Mouse (Mus musculus): ENCODE data around the gene Spns1. TPM values are rescaled to one million over a fixed set of nuclear protein-coding genes. Genes with fewer than 3 reads are reported as not detected.
"Not testable (repeated sequence)": the region's sequence is repeated elsewhere in the genome, so short reads cannot be mapped to it uniquely, and the experiment has no call there.

The Spns1 gene
- 95.4 and 96.0 TPM in 2 replicates for polyA plus RNA-seq (2015; fragmentation: Nextera tagmentation; extraction: Ambion mirVana)

DNA sequence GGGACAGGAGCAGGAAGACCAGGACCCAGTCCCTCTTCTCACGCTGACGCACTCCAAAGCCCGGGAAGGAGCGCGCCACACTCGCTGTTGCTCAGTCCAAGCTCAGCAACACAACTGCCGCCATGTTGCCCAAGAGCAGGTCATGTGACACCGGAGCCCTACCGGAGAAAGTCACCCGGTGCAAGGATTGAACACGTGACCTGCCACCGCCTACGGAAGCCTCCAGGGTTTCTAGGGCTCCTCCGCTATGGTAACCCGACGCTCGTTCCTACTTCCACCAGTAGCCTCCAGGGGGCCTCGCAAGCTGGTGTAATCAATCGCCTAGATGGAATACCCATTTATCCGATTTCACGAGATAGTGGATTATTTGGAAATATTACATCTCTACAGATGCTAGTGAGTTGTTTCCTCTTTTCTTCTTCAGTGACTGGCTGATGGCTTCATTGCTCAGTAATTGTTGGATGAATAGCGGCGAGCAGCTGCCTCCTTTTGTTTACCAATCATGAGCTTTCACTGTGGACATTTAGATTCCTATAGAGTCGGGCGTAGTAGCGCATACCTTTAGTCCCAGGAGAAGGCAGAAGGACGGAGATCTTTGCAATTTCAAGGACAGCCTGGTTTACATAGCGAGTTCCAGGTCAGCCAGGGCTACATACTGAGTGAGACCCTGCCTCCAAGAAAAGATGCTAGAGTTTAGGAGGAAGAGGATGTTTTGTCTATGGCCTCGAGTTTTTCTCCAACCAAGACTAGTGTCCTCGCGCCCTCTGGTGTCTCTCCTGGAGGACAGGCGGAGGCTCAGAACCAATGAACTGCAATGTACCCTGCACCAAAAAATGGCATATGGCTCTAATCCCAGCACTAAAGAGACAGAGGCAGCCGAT is at the start of gene Spns1:
TSS of gene Spns1 (minus strand) at position 173 of the 881 bp plus-strand sequence.
- Histone ChIP-seq H3K9ac (peak within 1 kb of the TSS; percentile 70), H3K27ac (peak within 1 kb of the TSS; percentile 87), H3K4me1 (peaks cover 27% of the 10 kb centered on the region), H3K4me3 (peak within 1 kb of the TSS; percentile 92), H3K36me3 (replicated peaks) (peaks cover 4% of the 10 kb centered on the region), H3K9me3 (no peaks in the 10 kb centered on the region), H3K27me3 (replicated peaks) (no peaks in the 10 kb centered on the region), H3K4me2 (peak within 1 kb of the TSS; percentile 88)
- ATAC-seq (replicated peaks), result peak; percentile 97
- 1% methylated on average over 33 of the region's 33 CpGs for WGBS

- H3K36me3 ChIP-seq (replicated peaks), result no peaks in the 10 kb centered on the region
- H3K4me2 ChIP-seq, result no peak overlapping the region
- H3K9ac ChIP-seq, result no peak overlapping the region
- 82% methylated on average over 6 of the region's 6 CpGs for WGBS
- no peaks in the 10 kb centered on the region for H3K9me3 ChIP-seq
- H3K27me3 ChIP-seq (replicated peaks), result no peaks in the 10 kb centered on the region
- no peak overlapping the region for H3K27ac ChIP-seq
- peaks cover 9% of the 10 kb centered on the region for H3K4me1 ChIP-seq
- ATAC-seq (replicated peaks), result no peak
- H3K4me3 ChIP-seq, result no peak overlapping the region
Measured at GRCm38 (mm10) chr7:126424161-126424560, 46.9 kb upstream of the Spns1 start.

GRCm38 (mm10) chr7:126421756-126422155 is 44.5 kb upstream of the Spns1 start:
- H3K27ac ChIP-seq, result no peak overlapping the region
- H3K4me1 ChIP-seq, result no peaks in the 10 kb centered on the region
- H3K4me2 ChIP-seq, result no peak overlapping the region
- no peaks in the 10 kb centered on the region for H3K27me3 ChIP-seq (replicated peaks)
- no peak overlapping the region for H3K9ac ChIP-seq
- H3K36me3 ChIP-seq (replicated peaks), result no peaks in the 10 kb centered on the region
- no peaks in the 10 kb centered on the region for H3K9me3 ChIP-seq
- H3K4me3 ChIP-seq, result no peak overlapping the region
- WGBS, result 93% methylated on average over 5 of the region's 5 CpGs
- ATAC-seq (replicated peaks), result no peak

DNA sequence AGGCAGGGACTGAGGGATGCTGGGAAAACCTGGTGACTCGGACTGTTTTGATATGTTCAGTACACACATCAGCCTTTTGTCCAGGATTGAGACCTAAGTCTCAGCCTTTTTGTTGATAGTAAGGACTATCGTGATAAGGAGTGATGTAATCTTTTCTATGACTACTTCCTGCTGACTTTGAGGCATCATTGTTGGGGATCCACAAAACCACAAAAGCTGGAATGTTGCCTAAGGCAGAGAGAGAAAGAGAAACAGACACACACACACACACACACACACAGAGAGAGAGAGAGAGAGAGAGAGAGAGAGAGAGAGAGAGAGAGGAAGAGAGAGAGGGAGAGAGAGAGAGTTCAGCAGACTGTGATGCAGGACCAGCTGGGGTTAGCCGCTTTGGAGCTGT is 41.2 kb upstream of the Spns1 start:
- WGBS, result 60% methylated on average over 3 of the region's 3 CpGs

DNA sequence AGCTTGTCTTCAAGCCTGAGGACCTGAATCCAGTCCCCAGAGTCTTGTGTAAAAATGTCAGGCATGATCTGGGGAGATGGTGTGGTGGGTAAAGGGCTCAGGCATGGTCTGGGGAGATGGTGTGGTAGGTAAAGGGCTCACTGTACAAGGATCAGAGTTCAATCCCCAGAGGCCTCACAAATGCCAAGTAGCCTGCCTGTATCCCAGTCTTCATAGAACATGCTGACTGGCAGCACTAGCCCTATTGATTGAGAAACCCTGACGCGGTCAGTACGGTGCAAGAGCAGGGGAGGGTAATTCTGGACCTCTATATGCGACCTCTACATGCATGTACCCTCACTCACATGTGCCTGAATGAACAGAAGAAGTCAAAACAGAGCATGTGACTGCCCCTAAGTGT is 40.4 kb upstream of the Spns1 start:
- 72% methylated on average over 4 of the region's 4 CpGs for WGBS
- Histone ChIP-seq H3K27me3 (replicated peaks) (no peaks in the 10 kb centered on the region), H3K4me2 (no peak overlapping the region), H3K9ac (no peak overlapping the region), H3K36me3 (replicated peaks) (no peaks in the 10 kb centered on the region), H3K4me1 (no peaks in the 10 kb centered on the region), H3K27ac (no peak overlapping the region), H3K4me3 (no peak overlapping the region), H3K9me3 (no peaks in the 10 kb centered on the region)
- ATAC-seq (replicated peaks), result no peak

More for the DNA sequence above, 41.2 kb upstream of the Spns1 start:
- H3K4me1 ChIP-seq, result no peaks in the 10 kb centered on the region
- H3K4me3 ChIP-seq, result no peak overlapping the region
- no peaks in the 10 kb centered on the region for H3K36me3 ChIP-seq (replicated peaks)
- ATAC-seq (replicated peaks), result no peak
- H3K27ac ChIP-seq, result no peak overlapping the region
- H3K4me2 ChIP-seq, result no peak overlapping the region
- no peaks in the 10 kb centered on the region for H3K9me3 ChIP-seq
- no peak overlapping the region for H3K9ac ChIP-seq
- H3K27me3 ChIP-seq (replicated peaks), result no peaks in the 10 kb centered on the region

DNA sequence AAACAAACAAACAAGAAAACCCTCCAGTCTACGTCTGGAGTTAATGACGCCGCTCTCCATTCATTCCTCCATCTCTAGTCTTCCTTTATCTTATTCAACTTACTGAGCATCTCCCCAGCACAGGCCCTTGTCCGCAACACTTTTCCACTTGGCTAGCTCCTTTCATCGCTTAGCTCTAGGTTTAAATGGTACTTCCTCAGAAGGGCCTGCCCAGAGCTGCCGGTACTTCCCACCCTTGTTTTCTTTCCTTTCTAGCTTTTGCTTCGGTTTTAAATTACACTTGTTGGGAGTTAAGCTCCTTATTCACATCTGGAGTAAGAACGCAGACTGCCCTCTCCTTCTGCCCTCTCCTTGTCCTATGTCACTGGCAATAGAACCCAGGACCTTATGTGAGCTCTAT is 39.8 kb upstream of the Spns1 start:
- no peak overlapping the region for H3K27ac ChIP-seq
- 10% methylated on average over 8 of the region's 8 CpGs for WGBS
- ATAC-seq (replicated peaks), result no peak

DNA sequence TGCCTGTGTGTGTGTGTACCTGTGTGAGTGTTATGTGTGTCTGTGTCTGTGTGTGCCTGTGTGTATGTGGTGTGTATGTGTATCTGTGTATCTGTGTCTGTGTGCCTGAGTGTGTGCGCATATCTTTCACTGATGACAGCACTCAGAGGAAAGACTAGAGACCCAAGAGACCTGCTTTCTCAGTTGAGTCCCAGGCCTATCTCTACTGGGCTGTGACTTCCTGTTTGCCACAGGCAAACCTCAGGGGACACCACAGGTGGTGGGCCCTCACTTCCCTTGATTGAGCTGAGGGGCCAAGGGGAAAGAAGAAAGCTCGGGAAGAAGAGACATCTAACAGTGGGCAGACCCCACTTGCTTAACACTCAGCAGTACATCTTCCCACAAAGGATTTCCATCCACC is 39.4 kb upstream of the Spns1 start:
- WGBS, result 47% methylated on average over 2 of the region's 2 CpGs
- ATAC-seq (replicated peaks), result no peak
- H3K4me2 ChIP-seq, result no peak overlapping the region
- no peaks in the 10 kb centered on the region for H3K9me3 ChIP-seq
- H3K9ac ChIP-seq, result no peak overlapping the region
- H3K36me3 ChIP-seq (replicated peaks), result no peaks in the 10 kb centered on the region
- H3K27me3 ChIP-seq (replicated peaks), result no peaks in the 10 kb centered on the region
- no peak overlapping the region for H3K27ac ChIP-seq
- no peak overlapping the region for H3K4me3 ChIP-seq
- H3K4me1 ChIP-seq, result no peaks in the 10 kb centered on the region

More for the DNA sequence above, 39.8 kb upstream of the Spns1 start:
- no peaks in the 10 kb centered on the region for H3K27me3 ChIP-seq (replicated peaks)
- H3K36me3 ChIP-seq (replicated peaks), result no peaks in the 10 kb centered on the region
- H3K4me1 ChIP-seq, result no peaks in the 10 kb centered on the region
- no peak overlapping the region for H3K9ac ChIP-seq
- no peak overlapping the region for H3K4me3 ChIP-seq
- no peak overlapping the region for H3K4me2 ChIP-seq
- no peaks in the 10 kb centered on the region for H3K9me3 ChIP-seq

DNA sequence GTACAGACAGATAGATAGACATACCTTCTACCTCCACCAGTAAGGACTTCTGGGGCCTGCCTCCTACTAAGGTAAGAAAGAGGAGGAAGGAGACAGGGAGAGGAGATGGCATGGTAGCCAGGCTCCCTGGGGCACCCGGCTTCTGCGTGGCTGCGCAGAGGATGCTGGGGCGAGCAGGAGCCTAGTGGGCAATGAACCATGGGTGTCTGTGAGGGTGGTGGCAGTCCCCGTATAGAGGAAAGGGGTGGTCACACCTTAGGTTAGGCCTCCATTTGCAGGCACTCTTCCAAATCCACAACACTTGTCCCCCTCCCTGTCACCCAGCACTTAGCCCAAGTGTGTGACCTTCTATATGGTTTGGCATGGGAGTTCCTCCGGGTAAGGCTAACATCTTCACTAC is 37.5 kb upstream of the Spns1 start, which contains the start of gene Cd19:
TSS of gene Cd19 (minus strand) at position 165 of the 400 bp plus-strand sequence.
- Histone ChIP-seq H3K4me2 (no peak within 1 kb of the TSS), H3K36me3 (replicated peaks) (no peaks in the 10 kb centered on the region), H3K4me1 (no peaks in the 10 kb centered on the region), H3K27me3 (replicated peaks) (no peaks in the 10 kb centered on the region), H3K9me3 (no peaks in the 10 kb centered on the region), H3K4me3 (no peak within 1 kb of the TSS), H3K9ac (no peak within 1 kb of the TSS), H3K27ac (no peak within 1 kb of the TSS)
- 93% methylated on average over 6 of the region's 6 CpGs for WGBS
- no peak for ATAC-seq (replicated peaks)

- no peak overlapping the region for H3K4me3 ChIP-seq
- no peaks in the 10 kb centered on the region for H3K36me3 ChIP-seq (replicated peaks)
- no peak overlapping the region for H3K4me2 ChIP-seq
- no peak overlapping the region for H3K9ac ChIP-seq
- H3K27ac ChIP-seq, result no peak overlapping the region
- WGBS, result 84% methylated on average over 4 of the region's 4 CpGs
- H3K27me3 ChIP-seq (replicated peaks), result no peaks in the 10 kb centered on the region
- ATAC-seq (replicated peaks), result no peak
- H3K9me3 ChIP-seq, result no peaks in the 10 kb centered on the region
- no peaks in the 10 kb centered on the region for H3K4me1 ChIP-seq
Measured at GRCm38 (mm10) chr7:126411061-126411460, 33.8 kb upstream of the Spns1 start.

DNA sequence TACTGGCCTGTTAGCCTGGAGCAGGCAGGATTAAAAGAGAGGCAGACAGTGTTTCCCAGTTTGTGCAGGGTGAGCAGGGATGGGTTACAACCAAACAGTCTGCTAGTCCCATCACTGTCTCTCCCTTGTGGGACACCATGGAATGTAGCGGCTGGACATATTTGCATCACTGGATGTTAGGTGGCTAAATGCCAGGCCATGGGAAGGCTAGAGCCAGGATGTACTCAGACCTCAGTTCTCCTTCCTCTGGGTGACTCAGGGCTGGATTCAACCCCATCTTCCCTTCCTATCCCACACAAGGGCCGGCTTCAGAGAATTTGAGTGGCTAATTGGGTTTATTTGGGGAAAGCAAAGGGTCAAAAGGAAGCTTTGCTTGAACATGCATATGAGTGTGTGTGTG is 31.4 kb upstream of the Spns1 start:
- no peak for ATAC-seq (replicated peaks)
- Histone ChIP-seq H3K4me1 (no peaks in the 10 kb centered on the region), H3K36me3 (replicated peaks) (no peaks in the 10 kb centered on the region), H3K4me2 (no peak overlapping the region), H3K4me3 (no peak overlapping the region), H3K9ac (no peak overlapping the region), H3K27ac (no peak overlapping the region), H3K9me3 (no peaks in the 10 kb centered on the region), H3K27me3 (replicated peaks) (no peaks in the 10 kb centered on the region)
- 87% methylated on average over 2 of the region's 2 CpGs for WGBS

DNA sequence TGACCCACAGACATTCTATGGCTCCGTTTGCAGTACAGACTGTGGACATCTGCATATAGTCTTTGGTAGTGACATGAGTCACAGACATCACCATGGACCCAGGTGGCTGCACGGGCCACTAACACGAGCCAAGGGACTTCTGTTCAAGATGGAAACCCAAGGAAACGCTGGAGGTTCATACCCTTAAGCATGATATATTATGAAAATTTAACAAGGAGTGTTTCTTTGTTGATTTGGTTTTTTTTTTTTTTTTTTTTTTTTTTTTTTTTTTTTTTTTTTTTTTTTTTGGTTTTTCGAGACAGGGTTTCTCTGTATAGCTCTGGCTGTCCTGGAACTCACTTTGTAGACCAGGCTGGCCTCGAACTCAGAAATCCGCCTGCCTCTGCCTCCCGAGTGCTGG is 25.3 kb upstream of the Spns1 start:
- H3K4me2 ChIP-seq; H3K9ac ChIP-seq; H3K9me3 ChIP-seq; H3K4me3 ChIP-seq; H3K4me1 ChIP-seq; ATAC-seq (replicated peaks); H3K27me3 ChIP-seq (replicated peaks); H3K36me3 ChIP-seq (replicated peaks); H3K27ac ChIP-seq: not testable (repeated sequence)
- WGBS, result 79% methylated on average over 8 of the region's 8 CpGs

DNA sequence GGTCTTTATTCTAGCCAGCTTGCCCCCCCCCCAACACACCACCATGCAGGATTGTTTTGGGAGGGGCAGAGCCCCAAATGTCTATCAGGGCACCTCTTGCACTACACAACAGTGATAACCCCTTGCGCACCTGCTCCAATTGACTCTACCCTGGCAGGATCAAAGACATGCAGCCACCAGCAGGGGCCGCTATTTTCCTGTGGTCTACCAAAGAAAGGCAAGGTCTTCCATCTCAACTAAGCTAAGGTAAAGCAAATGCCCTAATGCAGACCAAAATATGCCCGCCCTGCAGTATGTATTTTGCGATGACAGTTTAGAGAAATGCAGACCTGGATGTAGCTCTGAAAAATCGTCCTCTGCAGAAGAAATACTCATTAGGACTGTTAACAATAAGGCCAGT is 22.3 kb upstream of the Spns1 start:
- Histone ChIP-seq H3K4me3 (no peak overlapping the region), H3K4me1 (peaks cover 14% of the 10 kb centered on the region), H3K9ac (no peak overlapping the region), H3K36me3 (replicated peaks) (no peaks in the 10 kb centered on the region), H3K4me2 (no peak overlapping the region), H3K9me3 (no peaks in the 10 kb centered on the region), H3K27ac (no peak overlapping the region), H3K27me3 (replicated peaks) (no peaks in the 10 kb centered on the region)
- no peak for ATAC-seq (replicated peaks)
- WGBS, result 11% methylated on average over 5 of the region's 5 CpGs

DNA sequence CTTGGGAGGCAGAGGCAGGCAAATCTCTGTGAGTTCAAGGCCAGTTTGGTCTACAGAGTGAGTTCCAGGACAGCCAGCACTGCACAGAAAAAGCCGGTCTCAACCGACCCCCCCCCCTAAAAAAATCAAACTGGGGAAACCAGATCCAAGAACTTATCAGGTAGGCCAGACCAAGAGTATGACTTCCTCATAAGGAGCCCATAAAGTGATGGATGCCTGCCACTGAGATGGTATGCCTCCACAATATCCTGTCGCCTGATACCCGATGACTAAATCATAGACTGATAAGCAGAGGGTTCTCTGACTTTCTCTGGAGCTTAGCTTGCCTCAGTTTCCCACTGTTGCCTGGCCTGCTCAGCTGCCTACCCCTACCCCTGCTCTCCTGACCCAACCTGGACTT is 20.6 kb upstream of the Spns1 start:
- no peak overlapping the region for H3K4me2 ChIP-seq
- H3K27ac ChIP-seq, result no peak overlapping the region
- WGBS, result 92% methylated on average over 4 of the region's 4 CpGs
- no peak for ATAC-seq (replicated peaks)
- no peaks in the 10 kb centered on the region for H3K36me3 ChIP-seq (replicated peaks)
- no peaks in the 10 kb centered on the region for H3K9me3 ChIP-seq
- no peaks in the 10 kb centered on the region for H3K27me3 ChIP-seq (replicated peaks)
- H3K9ac ChIP-seq, result no peak overlapping the region
- peaks cover 14% of the 10 kb centered on the region for H3K4me1 ChIP-seq
- no peak overlapping the region for H3K4me3 ChIP-seq

Data from midbrain, embryonic 15.5 days (tissue).